Mouse (Mus musculus) liver, postnatal 0 days (tissue): Measurements from ENCODE around the gene Gm48551.

Source experiments
- CTCF ChIP-seq: sonication (generic); IDR thresholded peaks from 2 replicates; pipeline ENCODE4 v1.5.1; 2016; ENCODE audit warnings: antibody characterized with exemption, low read depth
- EP300 ChIP-seq: IDR thresholded peaks from 2 replicates; pipeline ENCODE4 v1.6.1; 2016; ENCODE audit warnings: antibody characterized with exemption, low read depth, mild to moderate bottlenecking

DNA sequence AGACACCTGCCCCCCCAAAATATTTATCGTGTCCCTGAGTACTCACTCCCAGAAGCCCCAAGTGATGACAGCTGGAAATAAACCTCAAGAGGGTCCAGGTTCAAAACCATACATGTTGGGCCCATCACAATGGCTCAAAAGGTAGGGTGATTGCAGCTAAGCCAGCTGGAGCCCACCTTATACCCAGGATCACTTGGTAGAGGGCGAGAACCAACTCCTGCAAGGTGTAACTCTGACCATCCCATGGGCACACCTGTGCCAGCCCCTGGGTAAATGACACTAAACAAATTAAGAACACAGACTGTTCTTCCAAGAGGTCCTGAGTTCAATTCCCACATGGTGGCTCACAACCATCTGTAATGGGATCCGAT is 5.1 kb upstream of the Gm48551 start:
- TF ChIP-seq CTCF (no peak), EP300 (no peak)
